Comparison of ENCODE assay signal across 16 mouse cellular contexts in the genomic region with DNA sequence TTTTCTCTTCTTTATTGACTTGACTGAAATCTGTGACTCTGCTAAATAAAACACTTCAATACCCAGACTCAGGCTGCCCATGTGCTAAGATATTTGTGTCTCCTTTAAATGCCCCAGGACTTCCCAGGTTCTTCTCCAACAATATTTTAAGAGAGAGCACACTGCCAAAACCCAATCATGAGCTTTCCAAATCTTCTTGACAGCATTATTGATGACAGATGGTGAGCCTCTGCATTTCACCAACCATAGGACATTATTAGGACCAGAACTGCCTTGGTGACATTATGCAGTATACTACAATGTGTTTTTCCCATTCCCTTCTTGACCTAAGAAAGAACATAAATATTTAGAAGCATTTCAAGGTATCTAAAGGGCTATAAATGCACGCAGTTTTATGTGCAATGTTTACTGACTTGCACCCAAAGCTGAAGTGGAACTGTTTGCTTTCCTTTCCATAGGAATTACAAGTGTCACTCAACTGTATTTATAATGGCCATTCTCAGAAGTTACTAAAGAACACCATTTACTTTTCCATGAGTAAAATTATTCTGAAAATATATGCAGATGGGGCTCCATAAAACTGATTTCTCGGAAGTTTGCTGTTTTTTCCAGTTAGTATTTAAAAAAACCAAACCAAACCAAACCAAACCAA.
"Had no signal": no experiment of that assay in that cellular context is flagged by ENCODE, and none has a peak within 500 bp of the region (broad histone marks: within the 10 kb centered on the region; RNA-seq: fewer than 3 reads in every experiment).

No protein-coding gene starts in this region.

- H3K27me3 ChIP-seq: limb, embryonic 15.5 days; liver, embryonic 12.5 days; neural tube, embryonic 15.5 days had no signal

- H3K4me2 ChIP-seq: limb, embryonic 15.5 days; liver, embryonic 12.5 days; lung, embryonic 14.5 days; neural tube, embryonic 15.5 days had no signal

- ATAC-seq: liver, embryonic 12.5 days had no signal

- H3K4me1 ChIP-seq: limb, embryonic 15.5 days; midbrain, embryonic 10.5 days; neural tube, embryonic 15.5 days had no signal

- H3K9ac ChIP-seq: limb, embryonic 15.5 days; liver, embryonic 12.5 days; lung, embryonic 14.5 days; neural tube, embryonic 15.5 days had no signal

- H3K27ac ChIP-seq: kidney, postnatal 0 days; limb, embryonic 15.5 days; liver, embryonic 12.5 days; midbrain, embryonic 10.5 days; neural tube, embryonic 15.5 days; stomach, postnatal 0 days had no signal

- DNase-seq: kidney, postnatal 36 days; layer of hippocampus, adult 9-11 months; layer of hippocampus, postnatal 36 days; lung, embryonic 14.5 days; midbrain, embryonic 14.5 days; right cerebral cortex, adult 18-20 months; right cerebral cortex, postnatal 25 days; thymus, adult 18-20 months; thymus, postnatal 25 days had no signal

- H3K36me3 ChIP-seq: limb, embryonic 15.5 days; liver, embryonic 12.5 days; midbrain, embryonic 10.5 days; neural tube, embryonic 15.5 days had no signal

- H3K4me3 ChIP-seq: limb, embryonic 15.5 days; liver, embryonic 12.5 days; midbrain, embryonic 10.5 days; myocyte; neural tube, embryonic 15.5 days had no signal

- H3K9me3 ChIP-seq: limb, embryonic 15.5 days; liver, embryonic 12.5 days; midbrain, embryonic 10.5 days; neural tube, embryonic 15.5 days had no signal
